Mouse (Mus musculus) testis, adult 2 months (tissue): ENCODE measurements around the gene Spata21.

ENCODE experiments used
- CTCF ChIP-seq: fragments of 200-500 bp; IDR thresholded peaks from 2 replicates; pipeline ENCODE4 v1.5.1; 2012; ENCODE audit warnings: low read depth, mild to moderate bottlenecking, inconsistent platforms, low read length, moderate library complexity; ENCODE audit not compliant: control insufficient read depth, insufficient read depth, insufficient replicate concordance
- POLR2A ChIP-seq: fragments of 200-500 bp; IDR thresholded peaks from 2 replicates; pipeline ENCODE4 v1.6.1; 2012; ENCODE audit warnings: low read depth, mild to moderate bottlenecking, inconsistent platforms, low read length, moderate library complexity; ENCODE audit not compliant: control insufficient read depth

GRCm38 (mm10) chr4:141058835-141059234 lies 29.3 kb upstream of the Spata21 start:
- TF ChIP-seq CTCF (no peak), POLR2A (no peak)
